Mouse (Mus musculus) forebrain, embryonic 15.5 days (tissue): ENCODE data around the gene Tiprl. TPM values are rescaled to one million over a fixed set of nuclear protein-coding genes. Genes with fewer than 3 reads are reported as not detected.

Experiments used
- ATAC-seq: fragments of 200-750 bp; cut with Nextera tagmentation; replicated peaks from 2 replicates; pipeline ENCODE4 v1.8.0; 2017; ENCODE audit warnings: mild to moderate bottlenecking, moderate TSS enrichment, moderate library complexity
- H3K27ac ChIP-seq: fragments of 300-500 bp; sonication (generic); replicated peaks from 2 replicates; pipeline ENCODE4 v1.5.1; 2015; ENCODE audit warnings: mild to moderate bottlenecking, inconsistent platforms
- H3K27me3 ChIP-seq: fragments of 300-500 bp; sonication (generic); 2 replicates; pipeline ENCODE4 v1.6.1; 2015; ENCODE audit warnings: inconsistent platforms
- H3K36me3 ChIP-seq: fragments of 300-500 bp; sonication (generic); 2 replicates; pipeline ENCODE4 v1.6.1; 2015; ENCODE audit warnings: mild to moderate bottlenecking, inconsistent platforms
- H3K4me1 ChIP-seq: fragments of 300-500 bp; sonication (generic); 2 replicates; pipeline ENCODE4 v1.6.1; 2015; ENCODE audit warnings: inconsistent platforms
- H3K4me2 ChIP-seq: fragments of 300-500 bp; sonication (generic); replicated peaks from 2 replicates; pipeline ENCODE4 v1.6.1; 2015; ENCODE audit warnings: mild to moderate bottlenecking, inconsistent platforms
- H3K4me3 ChIP-seq: fragments of 300-500 bp; sonication (generic); 2 replicates; pipeline ENCODE4 v1.5.1; 2015; ENCODE audit warnings: mild to moderate bottlenecking, inconsistent platforms
- H3K9ac ChIP-seq: fragments of 300-500 bp; sonication (generic); replicated peaks from 2 replicates; pipeline ENCODE4 v1.6.1; 2015; ENCODE audit warnings: mild to moderate bottlenecking, inconsistent platforms
- H3K9me3 ChIP-seq: fragments of 300-500 bp; sonication (generic); 2 replicates; pipeline ENCODE4 v1.6.1; 2016; ENCODE audit warnings: inconsistent platforms
- WGBS: fragments of 180-500 bp; shearing (Covaris S2); methylation state at CpG from one replicate; pipeline ENCODE4 v1.1.7; 2015; ENCODE audit warnings: mixed read lengths; 5-methylcytosine and 5-hydroxymethylcytosine counted together
- polyA plus RNA-seq: library from polyadenylated mRNA; unstranded; fragments of >200 nt; fragmentation: Nextera tagmentation; extraction: Ambion mirVana; gene quantifications from 2 replicates; pipeline ENCODE4 v1.2.1, GENCODE M21; 2015

Tiprl gene
- polyA plus RNA-seq, 1 experiment from 2014 or later = 162 TPM

DNA sequence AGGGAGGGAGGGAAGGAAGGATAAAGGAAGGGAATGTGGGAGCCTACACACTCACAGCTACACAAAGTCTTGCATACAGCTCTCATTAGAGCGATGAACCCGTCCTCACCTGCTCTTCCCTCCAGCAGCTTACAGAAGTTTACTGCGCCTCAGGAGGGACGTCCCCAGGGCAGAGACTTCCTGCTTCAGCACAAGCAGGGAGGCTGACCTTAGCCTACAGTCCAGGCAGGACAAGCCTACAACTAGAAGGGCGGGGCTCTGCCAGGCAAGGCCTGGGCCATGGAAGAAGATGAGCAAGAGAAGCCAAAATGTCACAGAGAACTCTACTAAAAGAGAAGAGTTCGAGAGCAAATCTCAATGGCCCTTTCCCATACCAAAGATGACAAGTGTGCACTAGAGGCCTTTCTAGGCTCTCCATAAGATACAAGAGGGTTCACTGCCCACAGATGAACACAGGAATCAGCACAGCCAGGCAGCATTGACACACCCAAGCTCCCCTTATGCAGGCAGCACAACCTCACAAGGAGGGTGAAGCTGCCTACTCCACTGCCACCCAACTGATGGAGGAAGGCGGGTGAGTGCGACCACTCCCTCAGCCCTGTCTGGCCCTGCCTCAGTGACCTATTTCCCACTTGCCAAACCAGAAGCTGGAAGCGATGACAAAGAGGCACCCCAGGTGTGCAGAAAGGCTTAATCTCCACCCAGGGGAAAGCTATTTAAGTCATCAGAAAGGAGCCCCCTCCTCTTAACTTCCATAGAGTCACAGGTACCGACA is 47.8 kb downstream of the Tiprl start:
- no peak for ATAC-seq
- Histone ChIP-seq H3K27ac (no peak overlapping the region), H3K27me3 (no peaks in the 10 kb centered on the region), H3K4me3 (no peak overlapping the region), H3K9ac (no peak overlapping the region), H3K9me3 (no peaks in the 10 kb centered on the region), H3K36me3 (no peaks in the 10 kb centered on the region), H3K4me2 (no peak overlapping the region), H3K4me1 (peaks cover 15% of the 10 kb centered on the region)
- 80% methylated on average over 10 of the region's 10 CpGs for WGBS

DNA sequence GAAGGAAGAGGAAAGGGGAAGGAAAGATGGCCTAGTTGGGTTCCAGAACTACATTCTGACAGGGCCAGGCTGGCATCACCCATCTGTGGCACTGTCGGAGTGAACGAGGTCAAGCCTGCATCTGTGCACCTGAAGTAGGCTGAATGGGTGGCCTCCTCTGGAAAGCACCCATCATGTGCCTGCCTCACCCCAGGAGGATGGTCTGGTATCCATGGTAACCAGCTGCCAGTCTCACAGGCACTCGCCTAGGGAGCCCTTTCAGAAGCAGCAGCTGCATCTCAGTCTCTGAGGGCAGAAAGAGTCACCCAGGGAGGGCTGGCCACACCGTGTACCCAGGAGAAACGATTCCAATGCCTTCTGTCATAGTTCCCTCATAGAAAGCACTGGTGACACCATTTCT is 49.4 kb downstream of the Tiprl start:
- Histone ChIP-seq H3K4me3 (no peak overlapping the region), H3K9ac (no peak overlapping the region), H3K27ac (no peak overlapping the region), H3K27me3 (no peaks in the 10 kb centered on the region), H3K4me1 (peaks cover 10% of the 10 kb centered on the region; the same call in 1 of the 2 replicates), H3K9me3 (no peaks in the 10 kb centered on the region), H3K4me2 (no peak overlapping the region), H3K36me3 (no peaks in the 10 kb centered on the region)
- ATAC-seq = peak; percentile 41
- 42% methylated on average over 5 of the region's 5 CpGs for WGBS

- no peak for ATAC-seq
- no peak overlapping the region for H3K9ac ChIP-seq
- no peaks in the 10 kb centered on the region for H3K9me3 ChIP-seq
- no peak overlapping the region for H3K27ac ChIP-seq
- H3K4me2 ChIP-seq = no peak overlapping the region
- H3K36me3 ChIP-seq = no peaks in the 10 kb centered on the region
- peaks cover 7% of the 10 kb centered on the region; the same call in 1 of the 2 replicates for H3K4me1 ChIP-seq
- no peaks in the 10 kb centered on the region for H3K27me3 ChIP-seq
- no peak overlapping the region for H3K4me3 ChIP-seq
- 80% methylated on average over 12 of the region's 12 CpGs for WGBS
These were observed 50.3 kb downstream of the Tiprl start for GRCm38 (mm10) chr1:165186491-165186890.

DNA sequence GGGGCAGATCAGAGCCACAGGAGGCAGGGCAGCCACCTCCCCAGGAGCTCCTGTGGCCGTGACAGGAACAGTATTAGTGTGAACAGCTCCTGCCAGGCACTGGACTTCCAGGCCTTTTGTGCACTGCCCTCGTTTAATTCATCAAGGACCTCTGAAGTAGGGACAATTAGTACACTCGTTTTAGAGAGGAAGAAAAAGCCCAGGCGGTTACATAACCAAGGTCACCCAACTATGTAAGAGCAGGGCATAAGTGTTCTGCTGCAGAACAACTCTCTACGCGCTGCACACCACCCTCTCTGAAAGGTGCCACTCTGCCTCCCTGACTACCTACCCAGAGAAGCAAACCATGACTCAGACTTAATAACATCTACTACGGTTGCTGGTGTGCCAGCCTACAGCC is 51.7 kb downstream of the Tiprl start:
- Histone ChIP-seq H3K4me2 (no peak overlapping the region), H3K27ac (no peak overlapping the region), H3K9me3 (no peaks in the 10 kb centered on the region), H3K27me3 (no peaks in the 10 kb centered on the region), H3K9ac (no peak overlapping the region), H3K4me1 (0 out of 2 replicates have a peak, but pooled peaks cover 7% of the 10 kb centered on the region), H3K36me3 (no peaks in the 10 kb centered on the region), H3K4me3 (no peak overlapping the region)
- 38% methylated on average over 7 of the region's 7 CpGs for WGBS
- no peak for ATAC-seq

- H3K4me3 ChIP-seq = no peak overlapping the region
- no peaks in the 10 kb centered on the region for H3K9me3 ChIP-seq
- no peak overlapping the region for H3K27ac ChIP-seq
- H3K36me3 ChIP-seq = no peaks in the 10 kb centered on the region
- H3K4me1 ChIP-seq = 0 out of 2 replicates have a peak, but pooled peaks cover 7% of the 10 kb centered on the region
- whole genome bisulfite sequencing = 88% methylated on average over 3 of the region's 3 CpGs
- no peak for ATAC-seq
- H3K9ac ChIP-seq = no peak overlapping the region
- no peak overlapping the region for H3K4me2 ChIP-seq
- H3K27me3 ChIP-seq = no peaks in the 10 kb centered on the region
These were observed 52.6 kb downstream of the Tiprl start for GRCm38 (mm10) chr1:165184178-165184577.

DNA sequence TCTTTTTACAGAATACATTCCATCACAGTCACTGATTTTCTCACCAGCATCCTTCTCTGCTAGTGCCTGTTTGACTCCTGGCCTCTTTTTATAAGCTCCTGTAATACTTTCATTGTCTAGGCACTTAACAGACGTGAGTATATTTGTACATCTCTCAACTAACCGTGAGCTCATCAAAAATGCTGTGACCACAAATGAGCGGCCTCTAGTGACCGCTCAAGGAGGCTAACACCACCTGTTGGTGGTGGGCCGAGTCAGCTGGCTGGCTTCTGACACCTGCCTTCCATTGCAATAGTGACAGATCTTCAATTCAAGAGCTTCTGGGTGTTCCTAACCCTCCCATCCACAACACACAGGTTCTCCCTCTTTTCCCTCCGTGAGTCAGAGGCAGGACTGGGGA is 53.4 kb downstream of the Tiprl start:
- 0 out of 2 replicates have a peak, but pooled peaks cover 7% of the 10 kb centered on the region for H3K4me1 ChIP-seq
- no peak overlapping the region for H3K4me3 ChIP-seq
- no peak overlapping the region for H3K27ac ChIP-seq
- no peak for ATAC-seq
- no peaks in the 10 kb centered on the region for H3K36me3 ChIP-seq
- no peaks in the 10 kb centered on the region for H3K27me3 ChIP-seq
- H3K9ac ChIP-seq = no peak overlapping the region
- 82% methylated on average over 6 of the region's 6 CpGs for WGBS
- H3K9me3 ChIP-seq = no peaks in the 10 kb centered on the region
- H3K4me2 ChIP-seq = no peak overlapping the region

DNA sequence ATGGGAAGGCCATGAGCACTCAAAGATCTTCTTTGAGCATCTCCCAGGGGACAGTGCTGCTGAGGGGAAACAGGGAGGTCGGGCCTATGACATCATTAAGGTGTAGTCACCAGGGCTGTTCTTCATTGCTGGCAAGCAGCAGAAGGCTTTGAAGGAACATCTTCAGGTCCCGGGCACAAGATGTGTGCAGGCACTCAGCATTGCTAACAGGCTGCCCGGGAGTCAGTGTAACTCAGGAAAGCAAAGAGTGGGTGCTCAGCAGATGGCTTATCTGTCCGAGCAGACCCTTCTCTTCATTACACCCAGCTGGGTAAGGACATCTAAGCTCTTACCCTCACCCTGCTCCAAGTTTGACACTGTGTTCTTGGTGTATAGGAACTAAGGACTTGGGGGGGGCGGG is 57.5 kb downstream of the Tiprl start:
- Histone ChIP-seq H3K9me3 (no peaks in the 10 kb centered on the region), H3K4me1 (no peaks in the 10 kb centered on the region), H3K9ac (no peak overlapping the region), H3K4me2 (no peak overlapping the region), H3K27me3 (no peaks in the 10 kb centered on the region), H3K27ac (no peak overlapping the region), H3K36me3 (no peaks in the 10 kb centered on the region), H3K4me3 (no peak overlapping the region)
- no peak for ATAC-seq
- 75% methylated on average over 5 of the region's 5 CpGs for WGBS

GRCm38 (mm10) chr1:165178075-165178474 is 58.7 kb downstream of the Tiprl start:
- H3K9me3 ChIP-seq = no peaks in the 10 kb centered on the region
- no peak overlapping the region for H3K27ac ChIP-seq
- no peaks in the 10 kb centered on the region for H3K4me1 ChIP-seq
- no peaks in the 10 kb centered on the region for H3K36me3 ChIP-seq
- H3K9ac ChIP-seq = no peak overlapping the region
- no peaks in the 10 kb centered on the region for H3K27me3 ChIP-seq
- 74% methylated on average over 6 of the region's 6 CpGs for WGBS
- no peak overlapping the region for H3K4me3 ChIP-seq
- no peak for ATAC-seq
- H3K4me2 ChIP-seq = no peak overlapping the region

- H3K4me1 ChIP-seq = no peaks in the 10 kb centered on the region
- no peak for ATAC-seq
- no peak overlapping the region for H3K27ac ChIP-seq
- H3K4me3 ChIP-seq = no peak overlapping the region
- H3K4me2 ChIP-seq = no peak overlapping the region
- no peak overlapping the region for H3K9ac ChIP-seq
- no peaks in the 10 kb centered on the region for H3K27me3 ChIP-seq
- no peaks in the 10 kb centered on the region for H3K36me3 ChIP-seq
- no peaks in the 10 kb centered on the region for H3K9me3 ChIP-seq
- WGBS = 64% methylated on average over 9 of the region's 9 CpGs
These were observed 62.7 kb downstream of the Tiprl start for GRCm38 (mm10) chr1:165174059-165174616.

DNA sequence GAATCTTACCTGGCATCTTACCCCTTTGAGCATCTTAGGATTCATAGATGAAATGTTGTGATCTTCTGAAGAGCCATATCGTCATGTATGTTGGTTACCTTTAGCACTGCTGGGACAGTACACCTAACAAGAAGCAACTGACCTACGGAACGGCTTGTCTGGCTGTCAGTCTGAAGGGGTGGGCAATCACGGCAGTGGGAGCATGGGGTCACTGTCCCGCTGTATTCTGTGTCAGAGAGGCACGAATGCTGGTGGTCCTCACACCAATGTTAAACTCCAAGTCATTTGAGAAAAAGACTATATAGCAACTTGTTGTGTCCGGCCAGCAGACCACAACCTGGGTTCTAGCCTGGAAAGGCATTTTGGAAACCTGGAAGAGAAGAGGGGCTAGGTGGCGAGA is 65.5 kb downstream of the Tiprl start:
- no peaks in the 10 kb centered on the region for H3K27me3 ChIP-seq
- no peak for ATAC-seq
- H3K36me3 ChIP-seq = no peaks in the 10 kb centered on the region
- WGBS = 78% methylated on average over 8 of the region's 8 CpGs
- H3K9me3 ChIP-seq = no peaks in the 10 kb centered on the region
- no peaks in the 10 kb centered on the region for H3K4me1 ChIP-seq
- H3K4me3 ChIP-seq = no peak overlapping the region
- no peak overlapping the region for H3K4me2 ChIP-seq
- no peak overlapping the region for H3K27ac ChIP-seq
- no peak overlapping the region for H3K9ac ChIP-seq

GRCm38 (mm10) chr1:165170157-165170556 is 66.6 kb downstream of the Tiprl start:
- Histone ChIP-seq H3K9ac (no peak overlapping the region), H3K36me3 (no peaks in the 10 kb centered on the region), H3K4me2 (no peak overlapping the region), H3K4me1 (no peaks in the 10 kb centered on the region), H3K9me3 (no peaks in the 10 kb centered on the region), H3K27ac (no peak overlapping the region), H3K27me3 (no peaks in the 10 kb centered on the region), H3K4me3 (no peak overlapping the region)
- 79% methylated on average over 5 of the region's 5 CpGs for WGBS
- no peak for ATAC-seq

DNA sequence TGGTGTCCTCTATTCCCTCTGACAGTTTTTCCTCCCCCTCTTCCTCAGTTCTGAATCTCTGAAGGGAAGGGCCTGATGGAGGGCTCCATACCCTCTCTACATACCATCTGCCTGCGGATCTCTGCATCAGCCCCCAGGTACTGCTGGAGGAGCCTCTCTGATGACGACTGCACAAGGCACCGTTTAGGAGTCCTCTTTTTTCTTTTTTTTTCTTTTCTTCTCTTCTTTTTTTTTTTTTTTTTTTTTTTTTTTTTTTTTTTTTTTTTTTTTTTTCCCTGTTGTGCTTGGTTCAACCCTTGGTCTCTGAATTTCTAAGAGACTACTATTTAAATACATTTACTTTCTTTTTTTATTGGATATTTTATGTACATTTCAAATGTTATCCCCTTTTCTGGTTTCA is 67.3 kb downstream of the Tiprl start:
- Histone ChIP-seq H3K27ac (no peak overlapping the region), H3K4me1 (no peaks in the 10 kb centered on the region), H3K4me2 (no peak overlapping the region), H3K36me3 (no peaks in the 10 kb centered on the region), H3K9ac (no peak overlapping the region), H3K27me3 (no peaks in the 10 kb centered on the region), H3K4me3 (no peak overlapping the region), H3K9me3 (no peaks in the 10 kb centered on the region)
- ATAC-seq = no peak
- 81% methylated on average over 3 of the region's 3 CpGs for WGBS

DNA sequence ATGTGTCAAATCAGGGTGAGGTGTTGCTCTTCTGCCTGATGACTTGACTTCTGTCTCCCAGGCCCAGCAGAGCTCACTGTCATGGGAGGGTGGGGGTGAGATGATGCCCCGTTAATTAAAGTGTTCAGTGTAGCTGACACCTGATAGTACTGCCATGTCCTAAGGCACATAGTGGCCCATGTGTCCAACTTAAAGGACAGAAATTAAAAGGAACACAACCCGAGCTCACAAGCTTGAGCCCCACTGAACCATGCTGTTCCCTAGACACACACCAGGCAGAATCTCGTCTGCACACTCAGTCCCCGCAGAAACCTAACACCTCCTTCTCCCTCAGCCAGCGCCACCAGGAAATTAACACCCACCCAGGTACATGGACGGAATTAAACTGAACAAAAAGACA is 71.9 kb downstream of the Tiprl start:
- H3K27ac ChIP-seq = no peak overlapping the region

More for the DNA sequence above, 71.9 kb downstream of the Tiprl start:
- Histone ChIP-seq H3K36me3 (no peaks in the 10 kb centered on the region), H3K9ac (no peak overlapping the region), H3K4me1 (peaks cover 2% of the 10 kb centered on the region; the same call in 1 of the 2 replicates), H3K4me2 (no peak overlapping the region), H3K27me3 (no peaks in the 10 kb centered on the region), H3K9me3 (no peaks in the 10 kb centered on the region), H3K4me3 (no peak overlapping the region)
- 71% methylated on average over 6 of the region's 6 CpGs for WGBS
- no peak for ATAC-seq
